Mouse (Mus musculus): Measurements from ENCODE around the gene Kng1.

- TF ChIP-seq CTCF (IDR thresholded peaks at IDR 0.05; ENCODE audit: low read depth) (no peak), EP300 (IDR thresholded peaks at IDR 0.05; ENCODE audit: low read depth) (no peak)
Observed at GRCm38 (mm10) chr16:23025111-23025510, 32.6 kb upstream of the Kng1 start.
